Mouse (Mus musculus): Measurements from ENCODE around the gene Itln1. TPM values are rescaled to one million over a fixed set of nuclear protein-coding genes. Genes with fewer than 3 reads are reported as not detected.

Itln1 gene
- 0.08 TPM in 1 of 2 replicates, not detected in the other for polyA plus RNA-seq (2012; rRNA removed)

GRCm38 (mm10) chr1:171535194-171535593 is at the start of gene Itln1:
TSS of gene Itln1 (minus strand) at chr1:171535294.
- peak; percentile 1 for DNase-seq (ENCODE audit: low read depth)
- TF ChIP-seq POLR2A (IDR thresholded peaks at IDR 0.05; ENCODE audit: borderline replicate concordance, extremely low read depth, insufficient read depth, insufficient read length, poor library complexity, severe bottlenecking) (no peak), CTCF (IDR thresholded peaks at IDR 0.05; ENCODE audit: borderline replicate concordance, extremely low read depth, insufficient read depth, insufficient read length) (no peak)

- DNase-seq (ENCODE audit: low read depth): no peak
- TF ChIP-seq POLR2A (IDR thresholded peaks at IDR 0.05; ENCODE audit: borderline replicate concordance, extremely low read depth, insufficient read depth, insufficient read length, poor library complexity, severe bottlenecking): no peak
Observed at GRCm38 (mm10) chr1:171584584-171584983, 49.5 kb upstream of the Itln1 start.

GRCm38 (mm10) chr1:171577168-171577567 is 42.1 kb upstream of the Itln1 start:
- no peak for DNase-seq (ENCODE audit: low read depth)
- TF ChIP-seq POLR2A (IDR thresholded peaks at IDR 0.05; ENCODE audit: borderline replicate concordance, extremely low read depth, insufficient read depth, insufficient read length, poor library complexity, severe bottlenecking) (no peak), CTCF (IDR thresholded peaks at IDR 0.05; ENCODE audit: borderline replicate concordance, extremely low read depth, insufficient read depth, insufficient read length) (no peak)

GRCm38 (mm10) chr1:171568436-171568835 is 33.3 kb upstream of the Itln1 start:
- no peak for DNase-seq (ENCODE audit: low read depth)

GRCm38 (mm10) chr1:171566777-171567176 is 31.7 kb upstream of the Itln1 start:
- DNase-seq (ENCODE audit: low read depth): peak; percentile 76
- TF ChIP-seq CTCF (IDR thresholded peaks at IDR 0.05; ENCODE audit: borderline replicate concordance, extremely low read depth, insufficient read depth, insufficient read length) (peak; percentile 68; the same call in 1 of the 2 replicates), POLR2A (IDR thresholded peaks at IDR 0.05; ENCODE audit: borderline replicate concordance, extremely low read depth, insufficient read depth, insufficient read length, poor library complexity, severe bottlenecking) (no peak)

More at GRCm38 (mm10) chr1:171568436-171568835, 33.3 kb upstream of the Itln1 start:
- no peak for TF ChIP-seq POLR2A (IDR thresholded peaks at IDR 0.05; ENCODE audit: borderline replicate concordance, extremely low read depth, insufficient read depth, insufficient read length, poor library complexity, severe bottlenecking)
- no peak for TF ChIP-seq CTCF (IDR thresholded peaks at IDR 0.05; ENCODE audit: borderline replicate concordance, extremely low read depth, insufficient read depth, insufficient read length)

GRCm38 (mm10) chr1:171565888-171566287 is 30.8 kb upstream of the Itln1 start:
- DNase-seq (ENCODE audit: low read depth): no peak
- TF ChIP-seq POLR2A (IDR thresholded peaks at IDR 0.05; ENCODE audit: borderline replicate concordance, extremely low read depth, insufficient read depth, insufficient read length, poor library complexity, severe bottlenecking) (no peak), CTCF (IDR thresholded peaks at IDR 0.05; ENCODE audit: borderline replicate concordance, extremely low read depth, insufficient read depth, insufficient read length) (no peak)

- DNase-seq (ENCODE audit: low read depth): peak; percentile 21
- TF ChIP-seq CTCF (IDR thresholded peaks at IDR 0.05; ENCODE audit: borderline replicate concordance, extremely low read depth, insufficient read depth, insufficient read length) (peak; percentile 63; the same call in 1 of the 2 replicates), POLR2A (IDR thresholded peaks at IDR 0.05; ENCODE audit: borderline replicate concordance, extremely low read depth, insufficient read depth, insufficient read length, poor library complexity, severe bottlenecking) (no peak)
Observed at GRCm38 (mm10) chr1:171564247-171564646, 29.2 kb upstream of the Itln1 start.

- TF ChIP-seq CTCF (IDR thresholded peaks at IDR 0.05; ENCODE audit: borderline replicate concordance, extremely low read depth, insufficient read depth, insufficient read length): no peak
- no peak for TF ChIP-seq POLR2A (IDR thresholded peaks at IDR 0.05; ENCODE audit: borderline replicate concordance, extremely low read depth, insufficient read depth, insufficient read length, poor library complexity, severe bottlenecking)
- DNase-seq (ENCODE audit: low read depth): no peak
Observed at GRCm38 (mm10) chr1:171563042-171563441, 27.9 kb upstream of the Itln1 start.

- no peak for TF ChIP-seq CTCF (IDR thresholded peaks at IDR 0.05; ENCODE audit: borderline replicate concordance, extremely low read depth, insufficient read depth, insufficient read length)
- TF ChIP-seq POLR2A (IDR thresholded peaks at IDR 0.05; ENCODE audit: borderline replicate concordance, extremely low read depth, insufficient read depth, insufficient read length, poor library complexity, severe bottlenecking): no peak
- no peak for DNase-seq (ENCODE audit: low read depth)
Observed at GRCm38 (mm10) chr1:171561639-171562225, 26.6 kb upstream of the Itln1 start.

- DNase-seq (ENCODE audit: low read depth): no peak
- no peak for TF ChIP-seq POLR2A (IDR thresholded peaks at IDR 0.05; ENCODE audit: borderline replicate concordance, extremely low read depth, insufficient read depth, insufficient read length, poor library complexity, severe bottlenecking)
- no peak for TF ChIP-seq CTCF (IDR thresholded peaks at IDR 0.05; ENCODE audit: borderline replicate concordance, extremely low read depth, insufficient read depth, insufficient read length)
Observed at GRCm38 (mm10) chr1:171561200-171561599, 26.1 kb upstream of the Itln1 start.

GRCm38 (mm10) chr1:171560262-171560661 is 25.2 kb upstream of the Itln1 start:
- TF ChIP-seq POLR2A (IDR thresholded peaks at IDR 0.05; ENCODE audit: borderline replicate concordance, extremely low read depth, insufficient read depth, insufficient read length, poor library complexity, severe bottlenecking) (no peak), CTCF (IDR thresholded peaks at IDR 0.05; ENCODE audit: borderline replicate concordance, extremely low read depth, insufficient read depth, insufficient read length) (no peak)
- DNase-seq (ENCODE audit: low read depth): no peak

- no peak for DNase-seq (ENCODE audit: low read depth)
- TF ChIP-seq POLR2A (IDR thresholded peaks at IDR 0.05; ENCODE audit: borderline replicate concordance, extremely low read depth, insufficient read depth, insufficient read length, poor library complexity, severe bottlenecking) (no peak), CTCF (IDR thresholded peaks at IDR 0.05; ENCODE audit: borderline replicate concordance, extremely low read depth, insufficient read depth, insufficient read length) (no peak)
Observed at GRCm38 (mm10) chr1:171558898-171559297, 23.8 kb upstream of the Itln1 start, which contains the start of gene Cd244a. TSS of gene Cd244a (plus strand) at chr1:171559193.
